Mouse (Mus musculus): ENCODE measurements around the gene Mysm1. TPM values are rescaled to one million over a fixed set of nuclear protein-coding genes. Genes with fewer than 3 reads are reported as not detected.

Mysm1 gene
- polyA plus RNA-seq (2012; ENCODE audit: insufficient read depth, insufficient read length, missing spikeins), result 8.2 and 9.8 TPM in 2 replicates

DNA sequence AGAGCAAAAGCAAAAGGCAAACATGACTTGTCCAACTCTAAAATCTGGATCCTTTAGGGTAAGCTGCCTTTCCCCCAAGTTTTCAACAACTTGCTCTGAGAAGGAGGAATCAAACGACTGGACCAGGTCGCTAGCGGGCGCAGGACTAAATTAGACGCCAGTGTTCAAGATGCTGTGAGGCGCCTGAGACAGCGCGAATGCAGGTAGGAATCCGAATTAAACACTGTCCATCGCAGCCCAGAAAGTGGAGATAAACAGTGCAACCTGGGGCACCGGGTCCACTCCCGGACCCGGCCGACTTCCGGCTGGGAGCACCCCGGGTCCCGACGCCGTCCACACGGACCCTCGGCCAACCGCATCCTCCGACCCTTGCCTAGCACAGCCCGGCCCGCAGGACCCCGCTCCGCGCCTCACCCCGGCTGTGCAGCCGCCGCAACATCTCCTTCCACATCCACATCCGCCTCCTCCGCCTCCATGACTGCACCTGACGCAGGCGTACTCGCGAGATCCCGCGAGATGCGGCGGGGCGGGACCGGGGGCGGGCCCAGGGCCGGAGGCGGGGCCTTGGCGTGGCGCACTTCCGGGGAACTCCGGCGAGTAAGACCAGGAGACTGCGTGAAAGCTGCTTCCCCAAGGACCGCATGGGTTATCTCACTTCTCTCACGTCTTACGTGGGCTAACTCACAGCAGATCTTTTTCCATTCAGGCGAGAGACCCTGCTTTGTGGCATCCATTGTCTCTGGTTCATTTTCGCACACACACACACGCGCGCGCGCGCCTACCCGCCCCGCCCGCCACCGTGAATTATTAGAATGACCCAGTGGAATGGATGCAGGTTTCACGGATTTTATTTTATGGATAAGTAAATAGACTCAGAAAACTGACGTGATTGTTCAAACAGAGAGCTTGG is at the start of gene Mysm1:
Mysm1 (minus strand) TSS at position 511 of the 910 bp plus-strand sequence.
- Histone ChIP-seq H3K27ac (replicated peaks; ENCODE audit: low read depth, low read length) (peak within 1 kb of the TSS; percentile 84), H3K4me1 (ENCODE audit: control insufficient read depth, insufficient read depth, insufficient read length, low read length) (peaks cover 5% of the 10 kb centered on the region; the same call in 1 of the 2 replicates), H3K4me3 (ENCODE audit: insufficient read depth, low read depth, low read length) (peak within 1 kb of the TSS; percentile 97)

DNA sequence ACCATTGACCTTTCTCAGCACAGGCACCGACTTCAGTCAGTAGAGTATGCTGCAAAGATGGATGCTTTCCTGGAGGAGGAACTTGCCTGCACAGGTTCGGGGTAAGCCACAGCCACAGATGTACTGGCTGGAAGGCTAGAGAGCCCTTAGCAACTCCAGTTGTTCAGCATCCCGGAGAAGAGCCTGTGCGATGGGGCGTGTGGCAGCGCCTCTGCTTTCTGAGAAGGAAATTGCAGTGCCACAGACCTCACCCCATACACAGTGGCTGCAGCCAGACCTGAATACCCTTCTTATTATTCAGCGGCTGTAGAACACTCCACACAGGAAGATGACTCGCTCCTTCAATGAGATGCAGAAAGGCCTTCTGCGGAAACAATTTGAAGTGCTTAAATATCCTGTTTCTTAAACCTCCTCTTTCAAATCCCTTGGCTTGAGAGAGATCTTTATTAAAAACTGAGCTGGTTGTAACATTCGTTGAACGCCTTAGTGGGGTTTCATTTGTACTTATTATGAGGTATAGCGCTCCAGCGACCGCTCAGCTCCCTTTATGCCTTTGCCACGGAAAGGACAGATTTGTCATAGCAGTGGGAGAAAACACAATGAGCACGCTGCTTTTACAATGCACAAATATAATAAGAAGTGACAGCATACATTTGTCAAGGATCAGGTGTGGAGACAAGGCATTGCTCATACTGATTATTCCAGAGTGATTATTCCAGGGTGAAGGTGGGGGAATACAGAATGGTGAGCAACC is 47.1 kb upstream of the Mysm1 start:
- Histone ChIP-seq H3K27ac (replicated peaks; ENCODE audit: low read depth, low read length) (no peak overlapping the region), H3K4me1 (ENCODE audit: control insufficient read depth, insufficient read depth, insufficient read length, low read length) (no peaks in the 10 kb centered on the region), H3K4me3 (ENCODE audit: insufficient read depth, low read depth, low read length) (no peak overlapping the region)

DNA sequence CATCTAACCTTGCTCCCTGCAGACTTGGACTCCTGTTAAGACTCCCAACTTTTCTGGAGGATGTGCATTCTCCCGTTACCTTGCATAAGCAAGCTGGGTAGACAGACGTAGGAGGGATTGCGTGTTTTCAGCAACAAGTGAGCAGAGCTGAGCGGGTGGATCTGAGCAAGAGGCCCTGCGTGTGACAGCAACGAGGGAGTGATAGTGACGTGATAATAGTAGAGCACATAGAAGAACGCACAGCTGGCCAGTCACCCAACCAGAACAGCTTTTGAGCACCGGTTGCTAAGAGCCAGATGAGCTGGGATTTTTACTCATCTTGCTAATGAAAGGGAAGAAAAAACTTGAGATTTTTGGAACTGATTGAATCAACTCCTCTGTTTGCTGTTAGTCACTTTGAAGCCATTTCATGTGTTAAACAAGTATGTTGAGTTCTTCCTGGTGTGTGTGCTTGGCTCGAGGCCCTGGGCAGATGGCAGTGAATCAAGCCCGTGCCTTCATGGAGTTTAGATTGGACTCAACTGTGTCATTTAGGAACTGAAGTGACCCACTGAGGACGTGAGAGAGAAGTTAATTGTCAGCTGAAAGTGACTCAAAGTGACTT is 44.6 kb upstream of the Mysm1 start:
- Histone ChIP-seq H3K27ac (replicated peaks; ENCODE audit: low read depth, low read length) (no peak overlapping the region), H3K4me1 (ENCODE audit: control insufficient read depth, insufficient read depth, insufficient read length, low read length) (no peaks in the 10 kb centered on the region), H3K4me3 (ENCODE audit: insufficient read depth, low read depth, low read length) (no peak overlapping the region)

DNA sequence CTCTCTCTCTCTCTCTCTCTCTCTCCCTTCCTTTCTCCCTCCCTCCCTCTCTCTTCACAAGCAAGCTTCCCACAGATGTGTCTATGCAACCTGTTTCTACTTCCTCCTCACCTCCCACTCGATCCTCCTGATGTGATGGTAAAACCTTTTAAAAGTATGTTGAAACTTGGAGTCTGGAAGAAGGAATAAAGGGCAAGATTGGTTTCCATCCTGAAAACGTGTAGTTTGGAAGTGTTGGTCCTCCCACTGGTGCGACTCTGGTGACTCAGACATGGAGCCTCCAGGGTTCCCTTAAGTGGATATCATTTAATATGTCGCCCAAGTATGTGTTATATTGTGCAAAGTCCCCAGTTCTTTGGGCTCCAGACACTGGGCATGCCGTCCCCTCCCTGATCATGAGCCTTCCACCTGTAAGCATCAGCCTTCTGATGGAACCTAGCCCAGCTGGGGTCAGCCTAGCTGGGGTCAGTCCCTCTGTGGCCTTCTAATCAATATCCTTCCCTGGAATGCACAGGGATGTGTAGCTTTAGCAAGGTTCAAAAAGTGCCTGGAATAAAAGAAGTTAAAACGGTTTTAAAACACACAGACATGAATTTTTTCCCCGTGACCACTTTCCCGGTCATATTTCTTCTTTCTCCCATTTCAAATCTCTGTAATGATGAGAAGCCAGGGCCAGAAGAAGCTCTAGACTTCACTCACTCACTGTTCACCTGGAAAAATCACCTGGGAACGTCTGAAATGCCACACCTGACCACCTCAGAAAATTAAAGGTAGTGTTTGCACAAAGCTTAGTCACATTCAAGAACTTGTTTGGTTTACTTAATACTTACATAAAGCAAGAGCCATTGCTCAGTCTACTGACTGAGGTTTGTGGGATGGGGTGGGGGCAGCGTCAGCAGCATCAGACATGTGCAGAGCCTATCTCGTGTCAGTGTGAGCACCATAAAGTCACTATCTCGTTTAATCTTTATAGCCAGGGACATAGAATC is 43.0 kb upstream of the Mysm1 start:
- no peak overlapping the region for H3K4me3 ChIP-seq (ENCODE audit: insufficient read depth, low read depth, low read length)
- no peaks in the 10 kb centered on the region for H3K4me1 ChIP-seq (ENCODE audit: control insufficient read depth, insufficient read depth, insufficient read length, low read length)
- H3K27ac ChIP-seq (replicated peaks; ENCODE audit: low read depth, low read length), result no peak overlapping the region

DNA sequence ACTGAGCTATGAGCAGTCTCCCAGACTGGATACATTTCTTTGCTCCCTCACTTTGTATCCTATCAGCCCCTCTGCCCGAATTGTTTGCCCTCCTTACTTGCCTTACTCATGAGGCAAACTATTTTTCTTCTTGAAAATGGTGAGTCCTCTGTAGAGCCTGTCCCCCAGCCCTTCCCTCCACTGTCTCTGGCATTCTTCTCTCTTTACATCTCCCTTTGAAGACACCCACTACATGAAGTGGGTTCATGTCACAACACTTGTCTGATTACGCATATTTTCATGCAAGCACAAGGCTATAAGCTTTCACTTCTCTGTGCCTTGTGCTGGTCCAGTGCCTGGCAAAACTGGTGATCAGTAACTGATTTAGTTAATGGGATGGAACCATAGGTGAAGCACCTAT is 41.3 kb upstream of the Mysm1 start:
- H3K4me1 ChIP-seq (ENCODE audit: control insufficient read depth, insufficient read depth, insufficient read length, low read length), result no peaks in the 10 kb centered on the region
- H3K4me3 ChIP-seq (ENCODE audit: insufficient read depth, low read depth, low read length), result no peak overlapping the region
- no peak overlapping the region for H3K27ac ChIP-seq (replicated peaks; ENCODE audit: low read depth, low read length)

DNA sequence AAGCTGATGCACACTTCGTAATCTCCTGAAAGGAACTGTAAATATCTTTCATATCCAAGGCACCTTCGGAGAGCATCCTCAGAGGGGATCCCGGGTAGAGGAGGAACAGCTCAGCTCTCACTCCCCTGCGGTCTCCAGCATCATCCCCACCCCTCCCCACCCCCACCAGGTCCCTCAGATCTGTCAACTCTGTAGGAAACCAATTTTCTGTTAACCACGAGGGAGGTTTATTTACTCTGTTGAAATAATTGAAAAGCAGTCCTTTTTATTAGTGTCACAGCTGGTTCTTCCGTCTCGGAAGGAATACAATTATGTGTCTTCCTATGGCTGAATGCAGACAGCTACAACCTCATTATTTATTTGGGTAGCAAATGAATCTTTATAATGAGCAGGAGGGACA is 39.3 kb upstream of the Mysm1 start:
- no peak overlapping the region for H3K4me3 ChIP-seq (ENCODE audit: insufficient read depth, low read depth, low read length)

DNA sequence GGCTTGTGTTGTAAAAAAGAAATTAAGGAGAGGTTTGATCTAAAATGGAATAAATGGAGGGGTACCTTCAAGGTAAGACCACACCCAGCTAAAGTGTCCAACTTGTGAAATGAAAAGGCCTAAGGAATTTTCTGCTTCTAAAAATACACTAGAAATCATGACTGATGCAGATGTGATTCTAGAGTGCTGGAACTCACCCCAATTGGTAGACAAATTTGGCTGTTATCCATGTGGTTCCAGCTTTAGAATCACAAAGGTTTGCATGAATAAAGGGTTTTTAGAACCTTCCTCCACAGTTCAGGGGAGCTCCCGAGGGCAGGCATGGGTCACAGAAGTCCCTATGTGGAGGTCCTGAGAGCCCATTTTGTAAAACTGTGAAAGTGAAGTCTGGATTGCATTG is 33.8 kb upstream of the Mysm1 start:
- Histone ChIP-seq H3K4me3 (ENCODE audit: insufficient read depth, low read depth, low read length) (no peak overlapping the region), H3K4me1 (ENCODE audit: control insufficient read depth, insufficient read depth, insufficient read length, low read length) (no peaks in the 10 kb centered on the region), H3K27ac (replicated peaks; ENCODE audit: low read depth, low read length) (no peak overlapping the region)

More for the DNA sequence above, 39.3 kb upstream of the Mysm1 start:
- Histone ChIP-seq H3K4me1 (ENCODE audit: control insufficient read depth, insufficient read depth, insufficient read length, low read length) (no peaks in the 10 kb centered on the region), H3K27ac (replicated peaks; ENCODE audit: low read depth, low read length) (no peak overlapping the region)

DNA sequence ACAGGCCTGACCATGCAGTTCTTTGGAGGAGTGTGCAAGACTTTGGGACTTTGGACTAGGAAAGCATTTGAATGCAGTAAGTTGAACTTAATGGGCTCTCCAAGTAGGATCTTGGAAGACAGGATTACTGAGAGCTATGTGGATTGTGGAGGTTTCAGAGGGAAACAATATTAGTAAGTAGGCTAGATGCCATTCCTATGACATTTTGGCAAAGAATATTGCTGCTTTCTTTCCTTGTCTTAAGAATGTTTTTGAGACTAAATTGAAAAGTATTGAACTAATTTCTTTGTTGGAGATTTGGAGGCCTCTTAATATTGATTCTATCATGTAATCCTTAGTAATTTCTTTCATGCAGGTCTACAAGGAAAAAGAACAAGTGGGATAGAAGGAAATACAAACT is 33.4 kb upstream of the Mysm1 start:
- Histone ChIP-seq H3K4me3 (ENCODE audit: insufficient read depth, low read depth, low read length) (no peak overlapping the region), H3K4me1 (ENCODE audit: control insufficient read depth, insufficient read depth, insufficient read length, low read length) (no peaks in the 10 kb centered on the region), H3K27ac (replicated peaks; ENCODE audit: low read depth, low read length) (no peak overlapping the region)

DNA sequence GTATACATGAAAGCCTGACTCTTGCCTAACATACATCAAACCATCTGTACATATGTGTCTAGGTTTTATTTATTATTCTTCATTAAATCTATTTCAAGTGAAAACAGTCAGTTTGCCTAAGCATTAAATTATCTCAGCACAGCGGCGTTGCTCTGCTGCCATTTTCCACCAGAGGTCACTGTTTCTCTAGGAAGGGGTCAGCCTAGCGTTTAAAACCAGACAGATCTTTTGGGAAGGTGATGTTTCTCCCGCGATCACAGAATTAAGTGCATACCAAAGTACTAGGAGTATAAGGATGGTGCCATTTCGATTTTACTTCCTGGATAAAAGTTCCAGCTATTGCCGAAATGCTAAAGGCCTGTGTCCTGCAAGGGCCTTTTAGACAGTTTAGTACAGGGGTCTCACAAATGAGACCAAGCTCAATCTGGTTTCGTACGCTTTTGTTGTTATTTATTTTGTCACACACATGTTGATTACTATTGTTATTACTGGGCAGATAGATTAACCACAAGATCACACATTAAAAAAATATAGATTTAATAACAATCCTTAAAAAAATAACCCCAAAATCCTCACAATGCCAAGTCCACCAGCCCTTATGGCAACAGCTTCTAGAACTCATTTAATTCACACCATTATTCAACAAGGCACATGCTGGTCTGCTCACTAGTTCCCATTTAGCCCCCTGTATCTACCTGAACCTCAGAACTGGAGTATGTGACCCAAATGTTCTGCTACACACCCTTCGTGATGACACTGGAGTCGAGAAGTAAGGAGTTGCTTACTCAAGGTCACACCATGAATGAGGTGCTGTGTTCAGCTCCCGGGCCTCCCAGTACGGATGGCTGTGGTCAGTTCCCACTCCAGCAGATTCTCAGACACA is 29.5 kb upstream of the Mysm1 start:
- Histone ChIP-seq H3K4me3 (ENCODE audit: insufficient read depth, low read depth, low read length) (no peak overlapping the region), H3K27ac (replicated peaks; ENCODE audit: low read depth, low read length) (no peak overlapping the region), H3K4me1 (ENCODE audit: control insufficient read depth, insufficient read depth, insufficient read length, low read length) (no peaks in the 10 kb centered on the region)

DNA sequence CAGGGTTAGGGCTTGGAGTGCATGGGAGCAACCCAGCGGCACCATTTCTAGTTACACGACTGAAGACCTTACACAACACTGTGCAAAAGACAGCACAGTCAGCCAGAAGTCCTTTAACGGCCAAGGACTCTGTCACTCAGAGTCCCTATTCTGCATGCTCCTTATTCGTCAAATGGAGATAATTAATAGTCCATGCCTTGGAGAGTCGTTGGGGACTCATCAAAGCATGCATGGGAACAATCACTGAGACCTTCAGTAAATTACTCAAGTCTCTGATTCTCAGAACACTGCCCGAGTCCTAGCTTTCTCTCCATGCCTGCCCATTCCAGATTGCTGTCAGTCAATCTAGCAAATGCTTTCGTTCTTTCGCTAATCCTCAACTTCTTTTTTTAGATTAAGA is 28.9 kb upstream of the Mysm1 start:
- H3K27ac ChIP-seq (replicated peaks; ENCODE audit: low read depth, low read length), result no peak overlapping the region
- H3K4me3 ChIP-seq (ENCODE audit: insufficient read depth, low read depth, low read length), result no peak overlapping the region
- H3K4me1 ChIP-seq (ENCODE audit: control insufficient read depth, insufficient read depth, insufficient read length, low read length), result no peaks in the 10 kb centered on the region

DNA sequence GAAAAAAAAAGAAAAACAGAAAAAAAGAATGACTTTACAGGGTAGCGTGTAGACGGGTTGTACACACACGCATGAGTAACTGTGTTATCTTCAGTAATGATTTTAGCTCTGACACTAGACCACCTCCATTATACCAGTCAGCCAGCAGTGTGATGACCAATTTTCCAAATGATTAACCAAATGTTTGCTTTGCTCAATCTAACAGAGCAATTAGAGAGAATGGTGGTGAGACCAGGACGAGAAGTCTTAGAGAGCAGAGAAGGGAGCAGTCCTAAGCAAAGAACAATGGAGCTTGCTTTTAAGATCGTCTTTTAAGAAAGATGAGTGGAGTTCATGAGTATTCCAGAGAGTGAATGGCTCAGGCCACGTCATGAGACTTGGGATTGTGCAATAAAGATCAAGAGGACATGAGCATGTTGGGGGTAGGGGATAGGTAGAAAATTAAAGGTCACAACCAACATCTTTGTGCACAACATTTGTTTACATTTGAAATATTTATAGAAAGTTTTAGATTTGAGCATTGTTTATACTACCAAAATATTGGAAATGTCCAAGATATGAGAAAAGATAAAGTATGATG is 26.4 kb upstream of the Mysm1 start:
- Histone ChIP-seq H3K4me1 (ENCODE audit: control insufficient read depth, insufficient read depth, insufficient read length, low read length) (no peaks in the 10 kb centered on the region), H3K4me3 (ENCODE audit: insufficient read depth, low read depth, low read length) (no peak overlapping the region), H3K27ac (replicated peaks; ENCODE audit: low read depth, low read length) (no peak overlapping the region)

DNA sequence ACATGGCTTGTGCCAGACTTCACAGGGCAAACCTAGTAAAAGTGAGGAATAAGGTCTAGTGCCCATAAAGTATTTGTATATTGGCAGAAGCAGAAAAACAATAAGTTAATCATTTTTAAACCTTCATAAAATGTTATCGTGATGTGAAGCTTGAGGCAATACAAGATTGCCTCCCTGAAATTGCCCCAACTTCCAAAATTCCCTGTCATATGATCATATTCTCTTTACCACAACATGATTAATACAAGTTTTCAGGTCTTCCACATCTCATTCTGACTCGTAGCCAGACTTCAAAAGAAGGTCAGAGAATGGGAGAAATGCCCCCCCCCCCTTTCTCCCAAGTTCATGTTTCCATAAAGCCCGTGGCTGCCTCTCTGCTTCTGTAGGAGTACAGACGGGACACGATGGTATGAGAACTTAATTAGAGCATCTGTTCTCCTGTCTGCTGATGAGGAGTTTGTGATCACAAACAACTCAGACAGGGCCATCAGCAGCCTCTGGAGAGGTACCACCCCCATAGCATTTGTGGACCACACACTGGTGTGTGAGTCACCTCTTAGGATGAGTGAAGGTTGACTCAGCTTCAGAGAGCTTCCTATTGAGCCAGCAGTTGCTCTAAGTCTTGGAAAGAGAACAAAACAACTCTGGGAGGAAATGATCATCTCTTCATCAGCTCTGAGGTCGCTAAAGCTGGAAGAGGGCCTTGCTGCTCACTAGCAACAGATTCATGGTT is 22.3 kb upstream of the Mysm1 start:
- H3K4me3 ChIP-seq (ENCODE audit: insufficient read depth, low read depth, low read length), result no peak overlapping the region
- no peaks in the 10 kb centered on the region for H3K4me1 ChIP-seq (ENCODE audit: control insufficient read depth, insufficient read depth, insufficient read length, low read length)
- no peak overlapping the region for H3K27ac ChIP-seq (replicated peaks; ENCODE audit: low read depth, low read length)

DNA sequence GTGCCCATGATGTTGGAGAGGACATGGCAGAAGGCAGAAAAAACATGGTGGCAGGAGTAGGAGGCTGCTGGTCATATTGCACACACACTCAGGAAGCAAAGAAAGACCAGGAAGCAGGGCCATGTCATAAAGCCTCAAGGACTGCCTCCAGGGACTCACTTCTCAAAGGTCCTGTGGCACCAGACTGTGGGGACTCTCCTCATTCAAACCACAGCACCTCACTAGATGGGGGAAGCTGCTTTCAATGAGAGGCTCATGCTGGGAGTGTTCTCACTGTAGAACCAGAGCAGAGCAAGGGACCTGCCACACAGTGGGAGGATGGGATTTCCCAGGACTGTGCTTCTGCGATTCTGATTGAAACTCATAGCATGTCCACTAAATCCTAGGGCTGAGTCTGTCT is 21.2 kb upstream of the Mysm1 start:
- Histone ChIP-seq H3K4me1 (ENCODE audit: control insufficient read depth, insufficient read depth, insufficient read length, low read length) (no peaks in the 10 kb centered on the region), H3K27ac (replicated peaks; ENCODE audit: low read depth, low read length) (no peak overlapping the region), H3K4me3 (ENCODE audit: insufficient read depth, low read depth, low read length) (no peak overlapping the region)
